Mouse (Mus musculus) heart, embryonic 16.5 days (tissue): ENCODE results near the gene Arhgap31. TPM values are rescaled to one million over a fixed set of nuclear protein-coding genes. Genes with fewer than 3 reads are reported as not detected.
A peak's percentile ranks its signal among the peaks of the same experiment; 100 is the strongest.

ENCODE experiments used
- ATAC-seq: fragments of 200-750 bp; cut with Nextera tagmentation; replicated peaks from 2 replicates; pipeline ENCODE4 v1.8.0; 2017; ENCODE audit warnings: moderate number of reproducible peaks; ENCODE audit not compliant: insufficient read depth, low FRiP score; ENCODE audit errors: extremely low read depth
- H3K27ac ChIP-seq: fragments of 300-500 bp; sonication (generic); 2 replicates; pipeline ENCODE4 v1.5.1; 2014; ENCODE audit warnings: mild to moderate bottlenecking, low read length, control low read depth, moderate library complexity
- H3K27me3 ChIP-seq: fragments of 300-500 bp; sonication (generic); 2 replicates; pipeline ENCODE4 v1.6.1; 2014; ENCODE audit warnings: low read length, mixed read lengths; ENCODE audit not compliant: control insufficient read depth, insufficient read depth
- H3K36me3 ChIP-seq: fragments of 300-500 bp; sonication (generic); 2 replicates; pipeline ENCODE4 v1.6.1; 2014; ENCODE audit not compliant: control insufficient read depth, insufficient read depth
- H3K4me1 ChIP-seq: fragments of 300-500 bp; sonication (generic); 2 replicates; pipeline ENCODE4 v1.6.1; 2014; ENCODE audit warnings: low read length, mixed read lengths; ENCODE audit not compliant: control insufficient read depth, insufficient read depth
- H3K4me2 ChIP-seq: fragments of 300-500 bp; sonication (generic); 2 replicates; pipeline ENCODE4 v1.6.1; 2014; ENCODE audit warnings: low read depth, mild to moderate bottlenecking, control low read depth, low read length
- H3K4me3 ChIP-seq: fragments of 300-500 bp; sonication (generic); 2 replicates; pipeline ENCODE4 v1.5.1; 2014; ENCODE audit warnings: mild to moderate bottlenecking, control low read depth, low read length
- H3K9ac ChIP-seq: fragments of 300-500 bp; sonication (generic); 2 replicates; pipeline ENCODE4 v1.6.1; 2014; ENCODE audit warnings: low read length, control low read depth
- H3K9me3 ChIP-seq: fragments of 300-500 bp; sonication (generic); replicated peaks from 2 replicates; pipeline ENCODE4 v1.6.1; 2016; ENCODE audit warnings: low read length; ENCODE audit not compliant: control insufficient read depth
- WGBS: fragments of 180-500 bp; shearing (Covaris S2); extraction: QIAGEN DNeasy Blood & Tissue Kit; methylation state at CpG from one replicate; pipeline ENCODE4 v1.1.7; 2014; 5-methylcytosine and 5-hydroxymethylcytosine counted together
- polyA plus RNA-seq: library from polyadenylated mRNA; unstranded; fragments of >200 nt; fragmentation: Nextera tagmentation; extraction: Ambion mirVana; gene quantifications from 2 replicates; pipeline ENCODE4 v1.2.1, GENCODE M21; 2015

Arhgap31 gene
- polyA plus RNA-seq, 1 experiment from 2014 or later, result 38.0 TPM

DNA sequence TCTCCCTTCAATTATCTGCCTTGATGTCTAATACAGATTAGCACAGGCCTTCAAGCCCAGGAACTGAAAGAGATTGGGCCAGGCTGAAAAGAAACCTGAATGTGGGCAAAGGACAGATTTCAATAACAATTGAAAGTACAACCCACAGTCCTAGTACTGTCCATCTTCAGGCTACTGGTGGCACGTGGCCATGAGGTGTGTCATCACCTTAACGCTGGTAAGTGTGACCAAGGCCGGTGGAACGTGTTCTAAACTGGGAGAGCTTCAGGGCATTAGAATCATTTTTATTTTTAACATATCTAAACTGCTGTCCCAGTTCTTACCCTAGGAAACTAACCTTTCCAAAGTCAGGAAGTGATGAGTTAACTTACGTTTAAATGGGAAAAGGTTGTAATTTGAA is 125.9 kb downstream of the Arhgap31 start:
- Histone ChIP-seq H3K36me3 (peaks cover 53% of the 10 kb centered on the region), H3K4me1 (no peaks in the 10 kb centered on the region), H3K4me3 (no peak overlapping the region), H3K27ac (no peak overlapping the region), H3K9ac (no peak overlapping the region), H3K9me3 (no peaks in the 10 kb centered on the region), H3K27me3 (no peaks in the 10 kb centered on the region), H3K4me2 (no peak overlapping the region)
- ATAC-seq, result no peak
- 61% methylated on average over 5 of the region's 5 CpGs for WGBS

DNA sequence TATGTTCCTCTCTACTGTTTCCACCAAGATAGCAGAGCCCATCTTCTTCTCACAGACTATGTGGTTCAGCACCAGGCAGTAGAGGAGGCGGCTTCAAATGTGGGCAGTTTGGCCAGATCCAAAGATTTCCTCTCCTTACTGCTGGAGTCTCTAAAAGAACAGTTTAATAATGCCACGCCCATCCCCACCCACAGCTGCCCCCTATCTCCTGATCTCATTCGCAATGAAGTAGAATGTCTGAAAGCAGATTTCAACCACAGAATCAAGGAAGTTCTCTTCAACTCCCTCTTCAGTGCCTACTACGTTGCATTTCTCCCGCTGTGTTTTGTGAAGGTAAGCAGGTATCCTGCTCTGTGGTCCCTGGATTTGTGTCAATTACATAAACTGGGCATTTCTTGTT is 127.9 kb downstream of the Arhgap31 start:
- 91% methylated on average over 5 of the region's 5 CpGs for WGBS
- no peak overlapping the region for H3K9ac ChIP-seq
- peaks cover 50% of the 10 kb centered on the region for H3K36me3 ChIP-seq
- H3K4me1 ChIP-seq, result no peaks in the 10 kb centered on the region
- H3K4me2 ChIP-seq, result no peak overlapping the region
- no peak overlapping the region for H3K4me3 ChIP-seq
- no peak overlapping the region for H3K27ac ChIP-seq
- no peak for ATAC-seq
- no peaks in the 10 kb centered on the region for H3K27me3 ChIP-seq
- no peaks in the 10 kb centered on the region for H3K9me3 ChIP-seq

DNA sequence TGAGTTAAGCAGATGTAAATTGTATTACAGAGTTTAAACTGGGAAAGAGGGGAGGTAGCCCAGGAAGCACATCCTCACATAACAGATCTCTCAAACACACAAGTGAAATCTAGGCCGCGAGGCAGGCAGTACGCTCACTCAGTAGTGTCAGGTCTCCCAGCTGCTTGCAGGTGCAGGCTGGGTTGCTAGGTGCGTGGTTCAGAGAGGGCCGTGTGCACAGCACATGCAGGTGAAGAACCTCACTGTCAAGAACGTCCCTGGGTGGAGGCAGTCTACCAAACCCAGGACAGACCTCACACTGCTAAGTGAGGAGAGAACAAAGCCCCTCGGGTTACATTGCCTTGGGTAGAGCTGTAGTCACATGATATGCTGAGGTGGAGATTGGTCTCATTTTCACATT is 128.3 kb downstream of the Arhgap31 start:
- H3K27me3 ChIP-seq, result no peaks in the 10 kb centered on the region
- no peak overlapping the region for H3K27ac ChIP-seq
- H3K4me3 ChIP-seq, result no peak overlapping the region
- peaks cover 50% of the 10 kb centered on the region for H3K36me3 ChIP-seq
- 76% methylated on average over 7 of the region's 7 CpGs for WGBS
- H3K9me3 ChIP-seq, result no peaks in the 10 kb centered on the region
- no peak overlapping the region for H3K4me2 ChIP-seq
- no peak overlapping the region for H3K9ac ChIP-seq
- H3K4me1 ChIP-seq, result no peaks in the 10 kb centered on the region
- 0 out of 2 replicates have a peak, but pooled peaks have one; percentile 18 for ATAC-seq

DNA sequence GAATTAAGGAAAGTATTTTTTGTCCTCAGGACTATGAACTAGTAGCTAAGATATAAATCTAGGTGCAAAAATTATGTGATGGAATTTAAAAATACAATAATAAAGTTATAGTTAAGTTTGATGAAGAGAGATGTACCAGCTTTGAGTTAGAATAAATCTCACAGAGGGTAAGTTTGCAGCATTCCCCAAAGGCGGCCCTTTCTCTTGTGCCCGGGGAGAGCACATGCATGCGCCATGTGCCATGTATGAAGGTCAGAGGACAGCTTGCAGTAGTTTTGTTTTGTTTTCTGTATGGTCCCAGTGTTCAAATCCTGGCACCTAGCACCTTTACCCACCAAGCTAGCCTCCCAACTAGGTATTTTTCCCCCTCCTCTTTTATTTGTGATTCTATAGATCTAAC is 141.6 kb downstream of the Arhgap31 start:
- Histone ChIP-seq H3K4me1 (no peaks in the 10 kb centered on the region), H3K9ac (no peak overlapping the region), H3K27ac (no peak overlapping the region), H3K4me3 (no peak overlapping the region), H3K4me2 (no peak overlapping the region), H3K9me3 (no peaks in the 10 kb centered on the region), H3K27me3 (no peaks in the 10 kb centered on the region), H3K36me3 (peaks cover 38% of the 10 kb centered on the region)
- 98% methylated on average over 3 of the region's 3 CpGs for WGBS
- ATAC-seq, result no peak

DNA sequence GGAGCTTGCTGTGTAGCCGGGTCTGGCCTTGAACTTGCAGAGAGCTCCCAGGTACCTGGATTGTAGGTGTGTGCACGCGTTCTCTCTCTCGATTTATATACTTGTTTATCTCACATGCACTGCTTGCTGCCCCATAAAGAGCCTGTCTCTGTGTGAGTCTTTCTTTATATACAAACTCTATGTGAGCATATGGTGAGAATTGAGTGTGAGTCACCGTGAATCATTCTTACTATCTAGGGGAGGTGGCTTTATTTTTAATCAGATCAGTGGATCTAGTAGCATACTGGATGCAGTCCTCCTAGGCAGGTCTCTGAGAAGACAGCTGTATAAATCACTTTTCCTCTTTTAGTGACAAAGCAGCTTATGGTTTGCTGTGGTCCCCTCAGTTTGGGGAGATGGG is 144.9 kb downstream of the Arhgap31 start:
- no peak overlapping the region for H3K4me2 ChIP-seq
- peaks cover 39% of the 10 kb centered on the region for H3K36me3 ChIP-seq
- no peak overlapping the region for H3K4me3 ChIP-seq
- H3K27ac ChIP-seq, result no peak overlapping the region
- peaks cover 10% of the 10 kb centered on the region for H3K4me1 ChIP-seq
- H3K9ac ChIP-seq, result no peak overlapping the region
- H3K27me3 ChIP-seq, result no peaks in the 10 kb centered on the region
- 92% methylated on average over 5 of the region's 5 CpGs for WGBS
- no peak for ATAC-seq
- no peaks in the 10 kb centered on the region for H3K9me3 ChIP-seq

DNA sequence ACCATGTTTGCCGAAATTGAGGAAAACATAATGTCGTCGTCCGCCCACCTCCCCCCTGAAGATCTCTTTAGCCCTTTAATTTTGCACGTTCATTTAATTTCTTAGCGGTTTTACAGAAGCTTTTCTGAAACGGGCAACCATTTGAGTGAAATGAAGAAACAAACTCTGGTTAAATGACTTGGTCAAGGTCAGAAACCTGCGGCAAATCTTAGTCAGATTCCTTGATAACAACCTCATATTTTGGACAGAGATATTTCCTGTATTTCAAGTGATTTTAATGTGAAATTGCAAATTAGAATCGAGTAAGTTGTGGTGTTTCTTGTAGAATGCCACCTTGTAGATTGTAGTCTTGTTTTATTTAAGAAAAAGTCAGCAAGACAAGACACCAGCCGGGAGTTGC is 149.6 kb downstream of the Arhgap31 start:
- H3K9me3 ChIP-seq, result no peaks in the 10 kb centered on the region
- H3K36me3 ChIP-seq, result peaks cover 16% of the 10 kb centered on the region; the same call in 1 of the 2 replicates
- H3K4me2 ChIP-seq, result peak overlapping the region; percentile 83
- no peak overlapping the region for H3K27ac ChIP-seq
- H3K4me3 ChIP-seq, result peak overlapping the region; percentile 79
- H3K4me1 ChIP-seq, result peaks cover 14% of the 10 kb centered on the region
- H3K9ac ChIP-seq, result peak overlapping the region; percentile 87
- 0 out of 2 replicates have a peak, but pooled peaks cover 2% of the 10 kb centered on the region for H3K27me3 ChIP-seq
- WGBS, result 20% methylated on average over 10 of the region's 10 CpGs
- no peak for ATAC-seq

DNA sequence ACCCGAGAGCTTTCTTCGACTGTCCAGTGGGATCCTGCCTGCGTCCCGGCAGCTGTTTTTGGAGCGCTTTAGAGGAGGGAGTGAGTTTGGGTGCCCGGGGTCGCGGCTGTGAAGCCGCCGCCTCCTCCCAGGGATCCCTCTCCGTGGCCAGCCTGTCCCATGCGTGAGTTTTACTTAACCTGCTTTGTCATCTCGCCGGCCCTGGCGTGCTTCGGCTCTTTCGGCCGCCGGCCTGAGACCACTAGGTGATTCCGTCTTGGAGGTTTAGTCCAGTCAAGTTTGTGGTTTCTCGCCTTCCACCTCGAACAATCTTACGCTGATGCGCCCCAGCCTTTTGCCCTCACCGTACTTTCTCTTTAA is 150.1 kb downstream of the Arhgap31 start:
- Histone ChIP-seq H3K27ac (peak overlapping the region; percentile 76), H3K9me3 (no peaks in the 10 kb centered on the region), H3K36me3 (peaks cover 15% of the 10 kb centered on the region; the same call in 1 of the 2 replicates), H3K4me3 (peak overlapping the region; percentile 79), H3K4me1 (peaks cover 14% of the 10 kb centered on the region), H3K4me2 (peak overlapping the region; percentile 83), H3K27me3 (peaks cover 2% of the 10 kb centered on the region; the same call in 1 of the 2 replicates), H3K9ac (peak overlapping the region; percentile 87)
- WGBS, result under 1% methylated on average over 25 of the region's 25 CpGs
- peak; percentile 59 for ATAC-seq

DNA sequence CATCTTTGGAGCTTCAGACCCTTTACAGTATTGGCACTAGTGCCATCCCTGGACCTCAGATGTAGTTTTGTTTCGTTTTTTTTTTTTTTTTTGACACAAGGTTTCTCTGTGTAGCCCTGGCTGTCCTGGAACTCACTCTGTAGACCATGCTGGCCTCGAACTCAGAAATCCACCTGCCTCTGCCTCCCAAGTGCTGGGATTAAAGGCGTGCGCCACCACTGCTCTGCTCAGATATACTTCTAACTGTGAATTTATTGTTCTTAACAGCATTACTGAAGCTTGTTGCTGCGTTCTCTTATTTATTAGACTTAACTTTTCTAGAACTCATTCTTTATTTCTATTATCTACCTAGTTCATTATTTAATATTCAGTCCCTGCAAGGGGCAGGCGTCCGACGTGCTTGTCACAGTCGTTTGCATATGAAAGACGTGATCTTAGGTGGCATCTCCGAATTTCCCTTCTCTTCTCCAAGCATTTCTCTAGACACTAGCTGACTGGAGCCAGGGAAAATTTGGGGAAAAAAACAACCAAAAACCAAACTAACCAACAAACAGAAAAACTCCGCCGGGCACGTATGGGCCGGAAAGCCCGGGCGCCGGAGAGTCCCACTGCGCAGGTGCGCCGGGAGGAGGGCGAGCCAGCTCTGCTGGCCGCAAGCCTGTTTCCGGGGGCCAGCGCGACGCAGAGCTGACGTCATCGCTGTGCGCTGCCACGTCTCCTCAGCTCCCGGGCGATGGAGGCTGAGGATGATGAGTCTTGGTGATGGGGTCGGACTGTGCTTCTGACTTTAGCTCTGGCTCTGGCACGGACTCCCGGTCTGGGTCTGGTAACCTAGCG is 150.7 kb downstream of the Arhgap31 start:
- peak; percentile 95 for ATAC-seq
- peak overlapping the region; percentile 79 for H3K4me3 ChIP-seq
- peaks cover 14% of the 10 kb centered on the region for H3K4me1 ChIP-seq
- peak overlapping the region; percentile 83 for H3K4me2 ChIP-seq
- H3K27ac ChIP-seq, result peak overlapping the region; percentile 76
- H3K27me3 ChIP-seq, result peaks cover 2% of the 10 kb centered on the region; the same call in 1 of the 2 replicates
- peak overlapping the region; percentile 87 for H3K9ac ChIP-seq
- H3K36me3 ChIP-seq, result peaks cover 15% of the 10 kb centered on the region; the same call in 1 of the 2 replicates
- 7% methylated on average over 37 of the region's 37 CpGs for WGBS
- H3K9me3 ChIP-seq, result no peaks in the 10 kb centered on the region

DNA sequence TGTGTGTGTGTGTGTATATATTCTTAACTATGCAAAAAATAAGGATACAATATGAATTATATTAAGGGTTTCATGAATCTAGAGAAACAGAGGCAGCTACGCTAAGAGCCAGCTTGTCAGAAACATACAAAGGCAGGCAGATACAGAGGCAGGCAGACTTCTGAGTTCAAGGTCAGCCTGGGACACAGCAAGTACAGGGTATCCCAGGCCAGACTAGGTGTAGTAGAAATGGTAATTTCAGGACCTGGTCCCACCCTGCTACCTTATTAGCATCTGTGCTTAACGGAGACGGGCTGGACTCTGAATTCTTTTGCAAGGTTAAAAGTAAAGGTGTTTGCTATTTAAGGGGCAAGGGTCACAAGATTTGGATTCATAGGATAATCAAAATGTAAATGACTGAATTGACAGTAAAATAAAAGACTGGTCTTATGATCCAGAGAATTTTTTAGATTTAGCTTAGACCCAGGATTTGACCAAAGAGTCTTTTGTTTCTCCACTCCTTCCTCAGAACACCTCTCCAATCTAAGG is 154.8 kb downstream of the Arhgap31 start, which contains the start of gene Tmem39a:
TSS of gene Tmem39a (plus strand) at position 478 of the 528 bp plus-strand sequence.
- no peak within 1 kb of the TSS for H3K4me3 ChIP-seq
- H3K4me2 ChIP-seq, result no peak within 1 kb of the TSS
- 71% methylated on average over 3 of the region's 3 CpGs for WGBS
- H3K27ac ChIP-seq, result no peak within 1 kb of the TSS
- H3K27me3 ChIP-seq, result peaks cover 2% of the 10 kb centered on the region; the same call in 1 of the 2 replicates
- H3K9ac ChIP-seq, result no peak within 1 kb of the TSS
- ATAC-seq, result no peak
- H3K36me3 ChIP-seq, result no peaks in the 10 kb centered on the region
- H3K4me1 ChIP-seq, result peaks cover 4% of the 10 kb centered on the region; the same call in 1 of the 2 replicates
- H3K9me3 ChIP-seq, result no peaks in the 10 kb centered on the region
